Mouse (Mus musculus) cerebellum, adult 11 months (tissue): ENCODE data around the gene Cfap46.

Experiments used
- DNase-seq: peaks from one replicate; pipeline ENCODE4 v3.0.0; 2022

Gene Cfap46

GRCm38 (mm10) chr7:139683706-139684552 is at the start of gene Cfap46:
Gene Cfap46 (minus strand): TSS chr7:139683817.
- peak; percentile 83 for DNase-seq

- DNase-seq, result no peak
Measured at GRCm38 (mm10) chr7:139731276-139731696, 47.7 kb upstream of the Cfap46 start.

- DNase-seq, result no peak
Measured at GRCm38 (mm10) chr7:139727072-139727471, 43.5 kb upstream of the Cfap46 start.

DNA sequence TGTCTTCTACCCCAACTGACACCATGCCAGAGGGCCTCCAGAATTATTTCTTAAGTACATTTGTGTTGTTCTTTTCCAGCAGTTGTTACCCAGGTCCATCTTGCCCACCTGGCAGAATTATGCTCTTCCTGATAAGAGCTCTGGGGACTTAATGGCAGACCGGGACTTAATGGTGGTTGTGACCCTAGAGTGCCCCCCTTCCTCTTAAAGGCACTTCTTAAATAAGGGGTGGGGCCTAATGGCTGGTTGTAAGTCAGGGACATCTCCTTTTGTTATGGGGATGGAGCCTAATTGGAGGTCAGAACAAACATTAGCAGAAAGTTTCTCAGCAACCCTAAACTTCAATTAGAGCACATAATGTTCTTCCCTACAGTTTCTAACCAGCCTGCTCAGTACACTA is 42.0 kb upstream of the Cfap46 start:
- no peak for DNase-seq

GRCm38 (mm10) chr7:139723986-139724385 is 40.4 kb upstream of the Cfap46 start:
- DNase-seq, result no peak

DNA sequence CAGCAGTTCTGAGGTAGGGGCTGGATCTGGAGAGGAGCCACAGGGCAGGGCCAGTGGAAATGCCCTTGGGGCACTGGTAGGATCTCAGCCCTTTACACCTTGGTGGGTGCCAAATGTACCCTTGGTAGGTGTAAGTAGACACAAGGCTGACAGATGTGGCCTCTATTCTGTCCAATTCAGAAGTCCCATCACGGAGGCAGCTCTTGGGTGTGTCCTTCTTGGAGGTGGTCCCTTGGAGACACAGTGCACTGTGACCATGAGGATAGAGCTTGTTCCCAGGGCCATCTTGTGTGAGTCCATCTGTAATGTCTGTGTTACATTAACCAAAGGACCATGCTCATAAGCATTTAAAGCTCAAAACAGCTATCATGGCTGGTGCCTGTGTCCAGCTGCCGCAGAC is 37.6 kb upstream of the Cfap46 start:
- DNase-seq, result no peak

GRCm38 (mm10) chr7:139717781-139718180 is 34.2 kb upstream of the Cfap46 start:
- DNase-seq, result no peak

DNA sequence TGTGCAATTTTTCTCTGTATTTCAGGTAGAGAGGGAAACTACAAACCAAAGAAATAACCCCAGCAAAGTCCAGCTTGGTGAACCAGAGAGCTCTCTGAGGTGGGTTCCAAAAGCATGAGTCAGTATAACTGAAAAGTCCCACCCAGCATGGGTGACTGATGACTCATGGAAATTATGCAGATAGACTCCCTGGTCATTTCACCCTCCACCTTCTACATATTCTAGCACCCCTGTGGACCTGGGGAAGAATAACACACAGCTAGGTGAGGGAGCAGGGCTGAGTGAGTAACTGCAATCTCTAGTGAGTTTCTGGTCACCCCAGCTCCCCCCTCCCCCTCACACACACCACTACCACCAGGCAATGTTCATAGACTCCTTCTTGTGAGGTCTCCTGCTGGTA is 28.2 kb upstream of the Cfap46 start:
- DNase-seq, result no peak

GRCm38 (mm10) chr7:139706411-139707120 is 22.9 kb upstream of the Cfap46 start:
- no peak for DNase-seq

DNA sequence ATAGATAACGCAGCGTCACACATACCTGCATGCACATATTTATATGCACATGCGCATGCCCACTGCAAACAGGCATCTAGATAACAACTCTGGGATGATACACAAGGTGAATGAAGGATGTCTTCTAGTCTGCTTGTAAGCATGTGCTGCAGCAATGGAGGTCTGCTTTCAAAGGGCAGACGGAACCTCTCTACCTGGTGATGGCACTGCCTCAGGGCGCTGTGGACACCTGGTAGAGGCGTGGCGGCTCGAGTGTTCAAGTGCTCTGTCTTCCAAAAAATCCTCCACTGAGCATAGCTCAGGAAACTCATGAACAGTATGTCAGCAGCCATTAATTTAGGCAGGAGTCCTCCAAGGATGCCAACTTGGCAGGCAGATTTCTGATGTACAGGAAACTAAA is 22.2 kb upstream of the Cfap46 start:
- no peak for DNase-seq

DNA sequence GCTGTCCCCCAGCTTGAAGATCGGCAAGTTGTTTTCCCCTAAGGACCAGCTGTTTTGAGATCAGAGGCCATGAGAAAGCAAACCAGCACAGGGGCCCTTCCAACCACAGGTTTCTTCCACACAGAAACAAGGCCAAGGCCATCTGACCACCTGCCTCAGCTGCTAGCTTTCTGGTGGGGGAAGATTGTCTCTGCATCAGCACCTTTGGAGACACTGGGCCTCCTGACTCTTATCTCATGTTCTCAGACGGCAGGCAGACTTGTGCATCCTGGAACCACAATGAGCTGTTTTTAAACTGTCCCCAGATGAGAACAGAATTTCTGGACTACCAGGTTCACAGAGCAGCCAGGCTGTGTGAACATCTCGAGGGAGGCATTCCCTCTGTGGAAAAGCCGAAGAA is 21.5 kb upstream of the Cfap46 start:
- DNase-seq, result no peak

GRCm38 (mm10) chr7:139703826-139704199 is 20.2 kb upstream of the Cfap46 start:
- DNase-seq, result no peak

DNA sequence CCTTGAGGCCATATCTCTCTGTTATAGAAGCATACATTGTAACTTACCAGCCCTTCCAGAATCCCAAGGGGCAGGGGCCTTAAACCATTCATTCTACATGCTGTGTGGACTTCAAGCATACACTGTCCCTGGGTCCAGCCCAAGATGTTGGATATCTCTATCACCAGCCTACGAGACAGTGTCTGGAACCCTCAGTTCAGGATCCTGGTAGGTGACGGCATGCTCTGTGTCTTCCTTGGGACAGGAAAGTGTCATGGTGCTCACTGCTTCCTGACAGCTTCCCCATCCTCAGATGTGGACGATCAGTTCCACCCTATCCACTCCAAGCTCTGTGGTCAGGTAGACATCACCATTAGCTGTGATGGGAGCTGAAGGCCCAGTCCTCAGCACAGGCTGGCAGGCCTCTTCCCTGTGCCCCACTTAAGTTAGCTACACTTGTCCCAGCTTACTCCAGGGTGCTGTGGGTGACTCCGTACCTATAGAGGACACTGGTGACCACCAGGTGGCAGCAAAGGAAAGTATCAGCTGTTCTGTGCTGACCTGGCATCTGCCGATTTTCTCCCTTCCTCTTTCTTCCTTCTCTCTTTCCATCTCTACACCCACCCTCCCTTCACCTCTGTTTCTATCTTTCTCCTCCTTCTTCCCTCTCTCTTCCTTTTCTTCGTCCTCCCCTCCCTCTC is 19.7 kb upstream of the Cfap46 start:
- DNase-seq, result peak; percentile 73

GRCm38 (mm10) chr7:139701651-139702301 is 18.2 kb upstream of the Cfap46 start:
- DNase-seq, result no peak

DNA sequence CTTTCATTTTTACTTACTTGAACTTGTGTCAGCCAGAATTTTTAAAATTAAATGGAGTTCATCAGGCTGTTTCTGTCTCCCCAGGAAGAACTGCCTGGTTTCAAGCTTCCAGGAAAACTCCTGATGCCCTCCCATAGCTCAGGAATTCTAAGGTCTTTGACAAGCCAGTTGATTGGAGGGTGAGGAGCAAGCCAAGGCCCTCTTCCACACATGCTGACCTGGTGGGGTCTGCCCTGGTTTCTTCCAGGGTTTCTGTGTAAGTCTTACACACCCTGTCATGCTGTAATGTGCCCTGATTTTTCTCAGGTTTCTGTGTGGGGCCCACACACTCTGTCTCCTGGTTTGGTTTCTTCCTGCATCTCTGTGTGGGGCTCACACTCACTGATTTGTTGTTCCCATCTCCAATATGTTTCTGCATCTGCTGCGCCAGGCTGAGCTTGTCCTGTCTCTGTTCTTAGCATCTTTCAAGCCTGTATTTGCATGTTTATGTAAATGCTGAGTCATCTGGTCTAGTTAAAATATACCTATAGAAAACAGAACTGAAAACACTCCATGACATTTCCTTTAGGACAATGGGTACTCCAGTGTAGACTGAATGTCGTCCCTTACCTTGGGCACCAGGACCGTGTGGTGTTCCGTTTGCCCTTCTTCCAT is 9.2 kb upstream of the Cfap46 start:
- no peak for DNase-seq

GRCm38 (mm10) chr7:139692211-139692610 is 8.6 kb upstream of the Cfap46 start:
- no peak for DNase-seq

GRCm38 (mm10) chr7:139685336-139685735 is 1.7 kb upstream of the Cfap46 start:
- no peak for DNase-seq

GRCm38 (mm10) chr7:139684553-139684929 is 924 bp upstream of the Cfap46 start:
- peak; percentile 90 for DNase-seq

DNA sequence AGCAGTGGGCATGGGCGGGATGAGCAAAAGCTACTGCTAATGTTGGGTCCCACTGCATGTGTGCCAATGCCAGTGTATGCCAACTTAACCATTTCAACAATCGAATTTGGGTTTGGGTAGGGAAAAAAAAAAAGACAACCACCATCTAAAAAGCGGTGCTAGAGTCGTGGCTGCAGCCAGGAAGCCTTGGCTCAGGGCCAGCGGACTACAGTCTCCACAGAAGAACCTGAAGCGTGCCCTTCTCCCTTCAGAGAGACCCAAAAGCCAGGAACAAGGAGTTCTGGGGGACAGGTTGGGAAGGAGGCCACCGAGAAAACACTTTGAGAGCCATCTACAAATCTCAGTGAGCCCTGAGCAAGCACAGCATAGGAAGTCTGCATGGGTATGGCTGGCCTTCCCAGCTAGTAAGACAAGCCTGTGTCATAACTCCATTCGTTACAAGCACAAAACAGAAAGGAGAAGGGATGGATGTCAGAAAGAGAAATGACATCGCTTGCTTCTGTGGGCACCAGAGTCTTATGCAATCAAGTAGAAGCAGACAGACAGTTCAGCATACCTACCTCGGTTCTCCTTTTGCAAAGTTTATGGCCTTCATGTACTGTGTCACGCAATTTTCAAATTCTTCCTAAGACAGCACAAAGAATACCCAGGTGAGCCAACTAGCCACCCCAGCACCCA is 1.6 kb downstream of the Cfap46 start:
- DNase-seq, result no peak

DNA sequence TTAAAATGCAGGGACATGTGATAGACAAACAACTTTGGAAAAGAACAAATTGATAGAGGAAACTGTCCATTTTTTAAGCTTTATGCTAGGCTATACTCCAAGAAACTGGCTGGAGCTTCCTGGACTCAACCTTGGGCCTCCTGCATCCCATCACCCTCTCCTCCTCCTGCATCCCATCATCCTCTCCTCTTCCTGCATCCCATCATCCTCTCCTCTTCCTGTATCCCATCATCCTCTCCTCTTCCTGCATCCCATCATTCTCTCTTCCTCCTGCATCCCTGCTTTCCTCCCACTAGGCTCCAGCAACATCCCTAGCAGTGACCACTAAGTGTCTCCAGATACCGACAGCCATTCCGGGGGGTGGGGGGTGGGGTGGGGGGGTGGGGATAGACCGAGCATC is 7.2 kb downstream of the Cfap46 start:
- DNase-seq, result no peak

DNA sequence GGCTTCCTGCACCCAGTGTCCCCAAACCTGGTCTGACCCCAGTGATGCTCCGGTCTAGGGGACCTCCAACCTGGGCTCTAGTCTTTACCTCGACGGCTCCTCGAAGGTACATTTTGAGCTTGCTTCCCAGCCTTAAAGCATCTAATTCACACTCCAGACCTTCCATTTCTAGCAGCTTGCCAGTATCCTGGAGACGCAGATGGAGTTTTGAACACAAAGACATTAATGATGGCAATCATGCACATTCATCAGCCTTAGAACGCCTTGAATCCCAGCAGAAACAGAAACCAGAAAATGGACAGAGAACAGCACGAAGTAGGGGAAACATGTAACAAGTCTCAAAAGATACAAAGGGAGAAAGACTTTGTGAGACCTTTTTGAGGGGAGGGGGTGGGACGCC is 16.7 kb downstream of the Cfap46 start:
- DNase-seq, result no peak

GRCm38 (mm10) chr7:139663318-139663717 is 20.3 kb downstream of the Cfap46 start:
- no peak for DNase-seq
